Mouse (Mus musculus) MEL-GATA-1-ER (cell line): ENCODE measurements around the gene Pglyrp1.
"Not testable (repeated sequence)": the region's sequence is repeated elsewhere in the genome, so short reads cannot be mapped to it uniquely, and the experiment has no call there.

Source experiments
- DNase-seq: peaks from one replicate; pipeline ENCODE4 v3.0.0-alpha.2; 2012; ENCODE audit warnings: low read depth; ENCODE audit errors: extremely low read depth

Gene Pglyrp1

GRCm38 (mm10) chr7:18871031-18871430 lies at the start of gene Pglyrp1:
Gene Pglyrp1 (plus strand): TSS chr7:18871331.
- DNase-seq, result not testable (repeated sequence)

- no peak for DNase-seq
Measured at GRCm38 (mm10) chr7:18821507-18821906, 49.6 kb upstream of the Pglyrp1 start, which contains the start of gene Psg17. Gene Psg17 (minus strand): TSS chr7:18821607.

GRCm38 (mm10) chr7:18827792-18828546 lies 43.2 kb upstream of the Pglyrp1 start:
- DNase-seq, result no peak

GRCm38 (mm10) chr7:18828592-18828991 lies 42.5 kb upstream of the Pglyrp1 start:
- peak; percentile 4 for DNase-seq

- DNase-seq, result no peak
Measured at GRCm38 (mm10) chr7:18829545-18829944, 41.6 kb upstream of the Pglyrp1 start.

GRCm38 (mm10) chr7:18832298-18832697 lies 38.8 kb upstream of the Pglyrp1 start:
- no peak for DNase-seq

- DNase-seq, result no peak
Measured at GRCm38 (mm10) chr7:18839865-18840264, 31.3 kb upstream of the Pglyrp1 start, which contains the start of gene Mill2. Gene Mill2 (plus strand): TSS chr7:18839966.

- no peak for DNase-seq
Measured at GRCm38 (mm10) chr7:18840386-18841173, 30.6 kb upstream of the Pglyrp1 start.

GRCm38 (mm10) chr7:18841174-18841567 lies 30.0 kb upstream of the Pglyrp1 start:
- DNase-seq, result no peak

- no peak for DNase-seq
Measured at GRCm38 (mm10) chr7:18844811-18845210, 26.3 kb upstream of the Pglyrp1 start.

GRCm38 (mm10) chr7:18848395-18848794 lies 22.7 kb upstream of the Pglyrp1 start:
- DNase-seq, result no peak

- no peak for DNase-seq
Measured at GRCm38 (mm10) chr7:18858310-18858916, 12.7 kb upstream of the Pglyrp1 start.

- no peak for DNase-seq
Measured at GRCm38 (mm10) chr7:18862801-18863200, 8.3 kb upstream of the Pglyrp1 start.

- DNase-seq, result no peak
Measured at GRCm38 (mm10) chr7:18868491-18868890, 2.6 kb upstream of the Pglyrp1 start.

- DNase-seq, result no peak
Measured at GRCm38 (mm10) chr7:18872014-18872802, 1.1 kb downstream of the Pglyrp1 start.

GRCm38 (mm10) chr7:18872816-18873215 lies 1.7 kb downstream of the Pglyrp1 start:
- DNase-seq, result no peak

- peak; percentile 52 for DNase-seq
Measured at GRCm38 (mm10) chr7:18873253-18873652, 2.1 kb downstream of the Pglyrp1 start.

- DNase-seq, result no peak
Measured at GRCm38 (mm10) chr7:18875372-18875771, 4.2 kb downstream of the Pglyrp1 start.

GRCm38 (mm10) chr7:18878691-18879090 lies 7.6 kb downstream of the Pglyrp1 start:
- DNase-seq, result no peak

GRCm38 (mm10) chr7:18883991-18884744 lies 13.0 kb downstream of the Pglyrp1 start:
- no peak for DNase-seq
